Mouse (Mus musculus) monocyte, adult 5-6 weeks (primary cell): ENCODE measurements around the gene Ipo11. TPM values are rescaled to one million over a fixed set of nuclear protein-coding genes. Genes with fewer than 3 reads are reported as not detected.

Source experiments
- ATAC-seq: fragments of 153-309, 156-312 bp; replicated peaks from 2 replicates; pipeline ENCODE4 v1.8.0; 2017; ENCODE audit warnings: mild to moderate bottlenecking; ENCODE audit not compliant: low TSS enrichment, insufficient number of reproducible peaks, severe bottlenecking, poor library complexity, low FRiP score
- total RNA-seq: library from RNA; stranded (forward); fragments of 200-1000, 200-491, 200-594 nt; gene quantifications from 3 replicates; pipeline ENCODE4 v1.2.3, GENCODE M21; 2017

Gene Ipo11
- total RNA-seq, 1 experiment from 2014 or later = 37.3 TPM

DNA sequence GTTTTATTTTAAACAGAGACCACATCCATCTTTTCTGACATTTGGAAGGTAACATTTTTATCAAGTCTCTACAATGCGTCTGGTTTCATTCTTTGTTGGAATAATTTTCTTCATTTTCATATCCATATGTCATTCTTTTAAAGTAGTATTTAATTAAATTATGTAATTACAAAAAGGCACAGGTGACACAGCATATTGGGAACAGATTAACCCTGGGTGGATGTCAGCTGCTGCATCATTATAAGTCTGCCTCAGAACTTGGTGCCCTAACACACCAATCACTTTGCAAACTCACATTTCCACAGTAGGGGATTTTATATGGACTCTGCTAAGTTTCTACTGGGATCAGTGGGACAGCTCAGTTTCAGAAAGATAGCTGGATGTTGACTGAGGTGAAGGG is 184.8 kb downstream of the Ipo11 start:
- no peak for ATAC-seq

DNA sequence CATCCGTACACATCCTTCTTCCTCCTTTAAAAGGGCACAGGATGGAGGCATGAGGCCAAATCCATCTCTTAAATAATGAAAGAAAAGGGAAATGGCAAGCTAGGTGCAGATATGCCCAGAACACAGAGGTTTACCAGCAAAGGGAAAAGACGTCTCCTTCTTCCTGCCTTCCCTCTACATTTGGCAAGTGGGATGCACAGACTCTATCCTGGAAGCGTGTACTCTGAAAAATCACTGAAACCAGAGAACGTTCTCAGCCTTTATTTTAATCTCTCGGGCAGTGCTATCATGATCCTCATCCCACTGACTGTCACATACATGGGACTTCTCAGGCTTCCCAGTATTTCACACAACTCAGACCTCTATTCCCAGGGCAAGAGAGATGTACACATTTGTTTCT is 189.9 kb downstream of the Ipo11 start:
- no peak for ATAC-seq

DNA sequence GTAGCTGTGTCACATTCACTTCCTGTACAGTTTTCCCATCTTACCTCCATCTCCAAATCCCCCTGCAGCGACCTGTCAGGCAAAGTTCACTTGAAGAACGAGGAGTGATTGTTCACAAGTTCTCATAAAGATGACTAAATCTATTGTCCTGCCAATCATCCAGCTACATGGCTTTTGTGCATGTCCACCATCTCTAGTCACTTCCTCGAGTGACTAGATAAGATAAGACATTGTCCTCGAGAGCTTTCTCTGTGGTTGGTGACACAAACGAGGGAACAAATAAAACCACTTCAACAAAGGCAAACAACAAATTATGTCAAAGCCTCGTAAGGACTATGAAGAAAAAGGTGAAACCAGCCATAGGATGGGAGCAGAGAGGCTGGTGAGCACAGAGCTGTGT is 191.6 kb downstream of the Ipo11 start:
- no peak for ATAC-seq

Other genes starting within 250 kb of the Ipo11 start
- gene Dimt1, start 10.2 kb upstream of the Ipo11 start, total RNA-seq = 11.1 to 17.2 TPM (median 14.4 TPM) in 3 replicates
- gene Kif2a, start 85.2 kb upstream of the Ipo11 start, total RNA-seq = 10.7 to 49.6 TPM (median 27.6 TPM) in 3 replicates